Mouse (Mus musculus) regulatory T cell (primary cell): ENCODE data around the gene Zbp1.

Experiments
- in situ Hi-C: fragments of 300-600 bp; cut with MboI, MseI; formaldehyde crosslinking; loops from one replicate; pipeline ENCODE4 v1.15.1; 2025; ENCODE audit warnings: high pct_unique_total_duplicates

Gene Zbp1

GRCm38 (mm10) chr2:173158390-173159055 lies 60.2 kb downstream of the Zbp1 start:
- in situ Hi-C loops, result no loop called here

- in situ Hi-C loops, result no loop called here
These were observed 60.9 kb downstream of the Zbp1 start for GRCm38 (mm10) chr2:173157871-173158270.

GRCm38 (mm10) chr2:173157376-173157775 lies 61.3 kb downstream of the Zbp1 start:
- in situ Hi-C loops, result no loop called here

- in situ Hi-C loops, result no loop called here
These were observed 61.8 kb downstream of the Zbp1 start for GRCm38 (mm10) chr2:173156923-173157322.
